Mouse (Mus musculus) right cerebral cortex, adult 2 months (tissue): ENCODE results near the gene Calhm3.

Experiments
- DNase-seq, 2 experiments: peaks; one replicate each; pipeline ENCODE4 v3.0.0; 2021 to 2022; ENCODE audit warnings: low spot score in 2 of 2

Gene Calhm3

GRCm38 (mm10) chr19:47118634-47119033 lies 38.9 kb downstream of the Calhm3 start:
- DNase-seq: no peak

- no peak for DNase-seq
These were observed 52.8 kb downstream of the Calhm3 start for GRCm38 (mm10) chr19:47104641-47105271.
